Mouse (Mus musculus) limb, embryonic 15.5 days (tissue): ENCODE results near the gene Gm20498. TPM values are rescaled to one million over a fixed set of nuclear protein-coding genes. Genes with fewer than 3 reads are reported as not detected.
A peak's percentile ranks its signal among the peaks of the same experiment; 100 is the strongest.
"Not testable (repeated sequence)": the region's sequence is repeated elsewhere in the genome, so short reads cannot be mapped to it uniquely, and the experiment has no call there.

ENCODE experiments used
- ATAC-seq: fragments of 200-750 bp; cut with Nextera tagmentation; 2 replicates; pipeline ENCODE4 v1.8.0; 2017; ENCODE audit warnings: low read depth, moderate TSS enrichment; ENCODE audit not compliant: insufficient number of reproducible peaks, low FRiP score, low TSS enrichment
- H3K27ac ChIP-seq: fragments of 300-500 bp; sonication (generic); 2 replicates; pipeline ENCODE4 v1.5.1; 2015; ENCODE audit warnings: moderate library complexity, mild to moderate bottlenecking, inconsistent platforms
- H3K27me3 ChIP-seq: fragments of 300-500 bp; sonication (generic); 2 replicates; pipeline ENCODE4 v1.6.1; 2015; ENCODE audit warnings: inconsistent platforms
- H3K36me3 ChIP-seq: fragments of 300-500 bp; sonication (generic); 2 replicates; pipeline ENCODE4 v1.6.1; 2015; ENCODE audit warnings: inconsistent platforms
- H3K4me1 ChIP-seq: fragments of 300-500 bp; sonication (generic); 2 replicates; pipeline ENCODE4 v1.6.1; 2015; ENCODE audit warnings: inconsistent platforms
- H3K4me2 ChIP-seq: fragments of 300-500 bp; sonication (generic); 2 replicates; pipeline ENCODE4 v1.6.1; 2015; ENCODE audit warnings: mild to moderate bottlenecking, inconsistent platforms
- H3K4me3 ChIP-seq: fragments of 300-500 bp; sonication (generic); 2 replicates; pipeline ENCODE4 v1.5.1; 2015; ENCODE audit warnings: mild to moderate bottlenecking, inconsistent platforms
- H3K9ac ChIP-seq: fragments of 300-500 bp; sonication (generic); 2 replicates; pipeline ENCODE4 v1.6.1; 2015; ENCODE audit warnings: inconsistent platforms
- H3K9me3 ChIP-seq: fragments of 300-500 bp; sonication (generic); 2 replicates; pipeline ENCODE4 v1.6.1; 2016; ENCODE audit warnings: inconsistent platforms
- whole genome bisulfite sequencing: fragments of 180-500 bp; shearing (Covaris S2); methylation state at CpG from one replicate; pipeline ENCODE4 v1.1.7; 2015; 5-methylcytosine and 5-hydroxymethylcytosine counted together
- polyA plus RNA-seq: library from polyadenylated mRNA; unstranded; fragments of >200 nt; fragmentation: Nextera tagmentation; extraction: Ambion mirVana; gene quantifications from 2 replicates; pipeline ENCODE4 v1.2.1, GENCODE M21; 2015

Gm20498 gene
- polyA plus RNA-seq: 25.2 and 27.3 TPM in 2 replicates

GRCm38 (mm10) chr12:81532316-81533028 lies at the start of gene Gm20498, which contains the start of gene Synj2bp:
TSS of gene Gm20498 (minus strand) at chr12:81532905.
TSS of gene Synj2bp (minus strand) at chr12:81532911.
- Histone ChIP-seq H3K4me2 (peak within 1 kb of the TSS; percentile 64), H3K4me3 (peak within 1 kb of the TSS; percentile 81), H3K9me3 (no peaks in the 10 kb centered on the region), H3K36me3 (no peaks in the 10 kb centered on the region), H3K27me3 (no peaks in the 10 kb centered on the region), H3K27ac (peak within 1 kb of the TSS; percentile 75), H3K9ac (peak within 1 kb of the TSS; percentile 66), H3K4me1 (peaks cover 5% of the 10 kb centered on the region; the same call in 1 of the 2 replicates)
- 0% methylated on average over 46 of the region's 46 CpGs for WGBS
- peak; percentile 82; the same call in 1 of the 2 replicates for ATAC-seq

DNA sequence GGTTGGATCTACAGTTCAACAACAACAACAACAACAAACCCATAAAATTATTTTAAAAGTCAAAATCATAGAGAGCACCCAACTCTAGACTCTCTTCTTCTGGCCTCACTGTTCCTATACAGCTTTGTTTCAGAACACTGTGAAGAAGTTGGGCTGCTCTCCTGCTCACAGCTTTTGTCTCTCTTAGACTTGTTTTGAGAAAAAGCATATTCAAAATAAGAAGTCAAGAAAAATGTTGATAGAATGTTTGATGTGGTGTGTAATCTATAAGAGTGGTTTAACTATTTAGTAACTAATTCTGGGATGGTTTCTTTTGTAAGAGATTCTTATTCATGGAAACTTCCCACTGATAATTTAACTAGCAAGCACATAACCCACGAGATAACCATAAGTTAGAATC lies 35.7 kb upstream of the Gm20498 start, which contains the start of gene Adam21:
Gene Adam21, minus strand, starts transcription at position 101 of the 400 bp plus-strand sequence.
- no peak for ATAC-seq
- WGBS: 92% methylated on average over 1 of the region's 1 CpGs
- no peak within 1 kb of the TSS for H3K9ac ChIP-seq
- peaks cover 15% of the 10 kb centered on the region for H3K36me3 ChIP-seq
- no peak within 1 kb of the TSS for H3K4me3 ChIP-seq
- H3K4me1 ChIP-seq: no peaks in the 10 kb centered on the region
- H3K27ac ChIP-seq: no peak within 1 kb of the TSS
- no peaks in the 10 kb centered on the region for H3K9me3 ChIP-seq
- H3K27me3 ChIP-seq: no peaks in the 10 kb centered on the region
- no peak within 1 kb of the TSS for H3K4me2 ChIP-seq

DNA sequence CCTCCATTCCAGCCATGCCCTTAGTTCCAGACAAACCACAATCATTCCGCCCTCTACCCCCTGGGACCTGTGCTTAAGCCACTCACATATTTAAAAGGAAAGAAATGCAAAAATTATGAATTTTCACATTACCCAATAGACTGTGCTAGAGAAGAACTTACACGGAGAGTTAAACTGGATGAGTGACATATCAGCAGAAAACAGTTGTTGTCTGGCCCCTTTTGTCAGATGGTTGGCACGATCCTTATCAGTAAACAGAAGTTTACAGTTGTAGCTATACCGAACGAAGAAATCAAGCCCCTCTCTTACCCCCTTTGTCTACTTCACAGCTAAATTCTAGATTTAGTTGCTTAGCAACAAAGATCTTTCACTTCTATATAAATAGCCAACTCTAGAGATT lies 35.2 kb upstream of the Gm20498 start:
- Histone ChIP-seq H3K4me3 (no peak overlapping the region), H3K27me3 (no peaks in the 10 kb centered on the region), H3K27ac (no peak overlapping the region), H3K9ac (no peak overlapping the region), H3K4me2 (no peak overlapping the region), H3K9me3 (no peaks in the 10 kb centered on the region), H3K4me1 (no peaks in the 10 kb centered on the region), H3K36me3 (peaks cover 12% of the 10 kb centered on the region)
- no peak for ATAC-seq
- WGBS: 90% methylated on average over 5 of the region's 5 CpGs

GRCm38 (mm10) chr12:81564173-81564572 lies 31.5 kb upstream of the Gm20498 start:
- Histone ChIP-seq H3K9me3 (no peaks in the 10 kb centered on the region), H3K4me2 (no peak overlapping the region), H3K4me3 (no peak overlapping the region), H3K36me3 (no peaks in the 10 kb centered on the region), H3K27ac (no peak overlapping the region), H3K4me1 (no peaks in the 10 kb centered on the region), H3K27me3 (no peaks in the 10 kb centered on the region), H3K9ac (no peak overlapping the region)
- 92% methylated on average over 3 of the region's 3 CpGs for WGBS
- ATAC-seq: no peak

GRCm38 (mm10) chr12:81549286-81549685 lies 16.6 kb upstream of the Gm20498 start:
- no peak overlapping the region for H3K4me2 ChIP-seq
- H3K27me3 ChIP-seq: no peaks in the 10 kb centered on the region
- no peaks in the 10 kb centered on the region for H3K4me1 ChIP-seq
- no peak overlapping the region for H3K4me3 ChIP-seq
- no peak overlapping the region for H3K9ac ChIP-seq
- H3K27ac ChIP-seq: no peak overlapping the region
- no peaks in the 10 kb centered on the region for H3K36me3 ChIP-seq
- ATAC-seq: no peak
- no peaks in the 10 kb centered on the region for H3K9me3 ChIP-seq
- WGBS: 82% methylated on average over 3 of the region's 3 CpGs

GRCm38 (mm10) chr12:81547163-81547562 lies 14.5 kb upstream of the Gm20498 start:
- Histone ChIP-seq H3K4me1 (no peaks in the 10 kb centered on the region), H3K9ac (no peak overlapping the region)
- WGBS: 66% methylated on average over 4 of the region's 4 CpGs

DNA sequence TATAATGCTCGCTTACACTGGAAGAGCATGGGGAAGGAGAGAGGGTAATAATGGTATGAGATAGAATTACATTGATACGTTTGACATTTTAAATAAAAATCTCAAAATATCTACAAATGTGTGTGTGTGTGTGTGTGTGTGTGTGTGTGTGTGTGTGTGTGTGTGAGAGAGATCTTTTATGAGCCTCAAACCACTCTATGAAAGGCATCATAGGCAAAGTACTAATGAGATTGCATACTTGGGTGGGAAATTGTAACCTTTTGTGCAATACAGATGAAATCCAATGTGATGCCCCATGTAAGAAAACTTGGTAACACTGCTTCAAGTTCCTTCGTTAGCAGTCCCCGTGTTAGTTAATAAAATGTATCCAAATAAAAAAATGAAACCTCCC lies 319 bp upstream of the Gm20498 start:
- peaks cover 5% of the 10 kb centered on the region; the same call in 1 of the 2 replicates for H3K4me1 ChIP-seq
- H3K9ac ChIP-seq: peak overlapping the region; percentile 66
- peak overlapping the region; percentile 81 for H3K4me3 ChIP-seq
- peak overlapping the region; percentile 75; the same call in 1 of the 2 replicates for H3K27ac ChIP-seq
- WGBS: 22% methylated on average over 4 of the region's 4 CpGs
- peak overlapping the region; percentile 64 for H3K4me2 ChIP-seq
- no peaks in the 10 kb centered on the region for H3K36me3 ChIP-seq
- ATAC-seq: no peak
- H3K9me3 ChIP-seq: no peaks in the 10 kb centered on the region
- no peaks in the 10 kb centered on the region for H3K27me3 ChIP-seq

More at GRCm38 (mm10) chr12:81547163-81547562, 14.5 kb upstream of the Gm20498 start:
- Histone ChIP-seq H3K9me3 (no peaks in the 10 kb centered on the region), H3K4me3 (no peak overlapping the region), H3K4me2 (no peak overlapping the region), H3K27me3 (no peaks in the 10 kb centered on the region), H3K36me3 (no peaks in the 10 kb centered on the region), H3K27ac (no peak overlapping the region)
- no peak for ATAC-seq

GRCm38 (mm10) chr12:81530587-81530986 lies 2.1 kb downstream of the Gm20498 start:
- not testable (repeated sequence) for H3K9ac ChIP-seq, H3K27ac ChIP-seq, H3K4me3 ChIP-seq, H3K4me2 ChIP-seq, ATAC-seq, H3K9me3 ChIP-seq, H3K4me1 ChIP-seq, H3K36me3 ChIP-seq, H3K27me3 ChIP-seq
- WGBS: 88% methylated on average over 5 of the region's 8 CpGs

DNA sequence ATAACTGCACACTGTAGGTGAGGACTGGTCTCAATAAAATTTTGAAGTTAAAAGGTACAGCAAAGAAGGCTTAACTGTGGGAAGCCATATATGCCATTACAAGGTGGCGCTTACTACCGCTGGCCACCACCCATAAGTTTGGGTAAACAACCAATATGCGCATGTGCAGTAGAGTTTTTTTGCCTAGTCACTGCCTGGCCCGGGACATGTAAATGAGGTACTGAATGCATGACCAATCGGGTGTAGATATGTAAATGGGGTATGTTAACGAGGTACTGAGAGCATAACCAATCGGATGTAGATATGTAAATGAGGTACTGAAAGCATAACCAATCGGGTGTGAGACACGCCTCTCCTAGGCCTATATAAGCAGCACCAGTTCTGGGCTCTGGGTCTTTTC lies 35.8 kb downstream of the Gm20498 start:
- H3K36me3 ChIP-seq, H3K4me1 ChIP-seq, H3K27me3 ChIP-seq, ATAC-seq, H3K27ac ChIP-seq, H3K9ac ChIP-seq, H3K4me3 ChIP-seq, H3K9me3 ChIP-seq, H3K4me2 ChIP-seq: not testable (repeated sequence)
- WGBS: 94% methylated on average over 9 of the region's 9 CpGs

GRCm38 (mm10) chr12:81490491-81490890 lies 42.2 kb downstream of the Gm20498 start:
- ATAC-seq: no peak
- Histone ChIP-seq H3K36me3 (0 out of 2 replicates have a peak, but pooled peaks cover 2% of the 10 kb centered on the region), H3K27ac (no peak overlapping the region), H3K9me3 (no peaks in the 10 kb centered on the region), H3K4me3 (no peak overlapping the region), H3K9ac (no peak overlapping the region), H3K4me1 (no peaks in the 10 kb centered on the region), H3K4me2 (no peak overlapping the region), H3K27me3 (no peaks in the 10 kb centered on the region)
- WGBS: 95% methylated on average over 5 of the region's 5 CpGs

GRCm38 (mm10) chr12:81485311-81485710 lies 47.4 kb downstream of the Gm20498 start:
- WGBS: 42% methylated on average over 6 of the region's 6 CpGs
- Histone ChIP-seq H3K4me1 (peaks cover 4% of the 10 kb centered on the region), H3K9me3 (no peaks in the 10 kb centered on the region), H3K4me3 (peak overlapping the region; percentile 75), H3K9ac (no peak overlapping the region), H3K4me2 (peak overlapping the region; percentile 54), H3K36me3 (no peaks in the 10 kb centered on the region), H3K27ac (peak overlapping the region; percentile 97; the same call in 1 of the 2 replicates), H3K27me3 (no peaks in the 10 kb centered on the region)
- 0 out of 2 replicates have a peak, but pooled peaks have one; percentile 8 for ATAC-seq

GRCm38 (mm10) chr12:81484727-81485191 lies 47.9 kb downstream of the Gm20498 start, which contains the start of gene Cox16:
TSS of gene Cox16 (minus strand) at chr12:81485127.
- Histone ChIP-seq H3K4me3 (peak within 1 kb of the TSS; percentile 75), H3K27ac (peak within 1 kb of the TSS; percentile 97), H3K4me2 (peak within 1 kb of the TSS; percentile 54), H3K4me1 (peaks cover 4% of the 10 kb centered on the region), H3K9ac (peak within 1 kb of the TSS; percentile 58), H3K9me3 (no peaks in the 10 kb centered on the region), H3K36me3 (no peaks in the 10 kb centered on the region), H3K27me3 (no peaks in the 10 kb centered on the region)
- under 1% methylated on average over 31 of the region's 31 CpGs for WGBS
- peak; percentile 97 for ATAC-seq
